Mouse (Mus musculus): Measurements from ENCODE around the gene Wdr83os.

Gene Wdr83os

DNA sequence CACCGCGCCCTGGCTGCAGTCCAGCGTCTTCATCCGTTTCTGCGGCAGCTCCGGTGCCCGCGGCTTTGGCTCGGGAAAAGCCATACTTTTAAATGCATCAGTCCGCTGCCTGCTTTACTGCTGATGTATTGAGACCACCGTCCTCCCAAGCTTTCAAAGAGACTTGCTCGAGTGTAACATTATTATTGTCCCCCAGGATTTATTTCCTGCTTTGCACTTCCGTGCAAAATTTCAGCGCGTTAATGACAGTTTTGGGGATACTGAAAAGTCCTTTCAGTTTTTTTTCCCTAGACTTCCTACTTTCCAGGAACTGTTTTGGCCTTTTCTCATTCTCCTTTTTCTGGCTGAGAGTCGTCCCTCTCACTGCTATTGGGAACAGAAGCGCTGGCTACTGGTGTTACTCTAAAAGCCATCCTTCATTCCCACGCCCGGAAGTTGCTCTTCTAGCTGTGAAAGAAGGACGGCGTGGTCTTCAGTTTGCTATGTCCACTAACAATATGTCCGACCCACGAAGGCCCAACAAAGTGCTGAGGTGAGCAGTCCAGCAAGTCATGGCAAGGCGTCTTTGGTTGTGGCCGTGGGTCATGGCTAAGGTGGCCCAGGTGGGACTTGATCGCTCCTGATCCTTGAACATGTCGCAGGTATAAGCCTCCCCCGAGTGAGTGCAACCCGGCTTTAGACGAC, at the start of gene Wdr83os:
Wdr83os (plus strand) TSS at position 209 of the 684 bp plus-strand sequence.
- peak; percentile 71 to 77 for DNase-seq

DNA sequence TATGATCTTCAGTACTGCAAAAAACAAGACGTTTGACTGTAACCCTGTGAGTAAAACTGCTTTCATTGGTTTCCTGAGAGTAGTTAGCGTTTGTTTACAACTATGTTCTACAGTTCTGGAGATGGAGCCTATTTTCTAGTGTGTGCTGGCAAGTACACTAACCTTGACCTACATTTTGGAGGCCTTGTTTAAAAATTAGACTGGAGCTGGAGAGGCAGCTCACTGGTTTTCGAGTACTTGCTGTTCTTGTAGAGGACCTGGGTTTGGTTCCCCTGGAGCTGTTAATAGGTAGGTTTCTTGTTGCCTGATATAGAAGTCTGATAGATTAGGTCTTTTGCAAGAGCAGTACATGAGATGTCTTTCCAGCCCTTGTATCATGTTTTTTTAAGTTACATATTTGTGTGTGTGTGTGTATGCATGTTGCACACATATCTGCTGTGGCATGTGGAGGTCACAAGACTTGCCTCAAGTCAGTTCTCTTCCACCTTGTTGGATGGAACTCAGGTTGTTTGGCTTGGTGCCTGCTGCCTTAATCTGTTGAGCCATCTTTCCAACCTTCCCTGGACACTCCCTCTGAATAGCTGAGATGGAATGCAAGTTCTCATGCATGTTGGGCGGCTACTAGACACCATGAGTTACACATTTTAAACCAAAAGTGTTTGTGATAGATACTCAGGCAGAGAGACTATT, 47.8 kb upstream of the Wdr83os start:
- no peak for DNase-seq

DNA sequence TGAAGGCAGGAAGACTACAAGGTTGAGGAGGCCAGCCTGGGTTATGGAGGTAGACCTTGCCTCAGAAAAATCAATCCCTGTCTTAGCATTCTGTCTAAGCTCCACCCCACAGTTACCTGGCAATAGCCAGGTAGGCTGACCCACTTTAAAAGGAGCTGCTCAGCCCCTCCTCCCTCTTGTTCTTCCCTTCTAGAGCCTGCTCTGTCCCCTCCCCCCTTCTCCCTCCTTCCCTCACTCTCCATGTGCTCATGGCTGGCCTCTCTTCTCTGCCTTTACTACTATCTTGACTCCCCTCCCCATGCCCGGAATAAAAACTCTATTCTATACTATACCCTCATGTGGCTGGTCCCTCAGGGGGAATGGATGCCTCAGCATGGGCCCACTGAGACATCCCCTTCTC, 46.7 kb upstream of the Wdr83os start:
- no peak for DNase-seq

DNA sequence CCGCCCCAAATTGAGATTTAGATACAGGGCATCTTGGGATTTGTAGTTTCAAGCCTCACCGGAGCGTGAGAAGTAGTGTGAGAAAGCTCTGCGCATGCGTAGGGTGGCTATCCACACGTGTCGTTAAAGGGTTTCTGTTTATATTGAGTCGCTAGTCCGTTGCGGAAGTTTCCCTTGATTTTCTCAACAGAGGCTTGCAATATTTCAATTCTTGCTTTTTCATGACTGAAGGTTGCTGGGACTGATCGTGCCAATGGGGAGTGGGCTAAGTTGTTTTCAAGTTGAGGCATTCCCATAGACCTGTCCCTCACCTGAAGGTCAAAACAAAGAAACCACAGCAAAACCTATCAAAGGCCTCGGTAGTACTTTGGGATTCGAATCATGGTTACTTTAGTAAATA, 45.8 kb upstream of the Wdr83os start:
- peak; percentile 83 for DNase-seq

DNA sequence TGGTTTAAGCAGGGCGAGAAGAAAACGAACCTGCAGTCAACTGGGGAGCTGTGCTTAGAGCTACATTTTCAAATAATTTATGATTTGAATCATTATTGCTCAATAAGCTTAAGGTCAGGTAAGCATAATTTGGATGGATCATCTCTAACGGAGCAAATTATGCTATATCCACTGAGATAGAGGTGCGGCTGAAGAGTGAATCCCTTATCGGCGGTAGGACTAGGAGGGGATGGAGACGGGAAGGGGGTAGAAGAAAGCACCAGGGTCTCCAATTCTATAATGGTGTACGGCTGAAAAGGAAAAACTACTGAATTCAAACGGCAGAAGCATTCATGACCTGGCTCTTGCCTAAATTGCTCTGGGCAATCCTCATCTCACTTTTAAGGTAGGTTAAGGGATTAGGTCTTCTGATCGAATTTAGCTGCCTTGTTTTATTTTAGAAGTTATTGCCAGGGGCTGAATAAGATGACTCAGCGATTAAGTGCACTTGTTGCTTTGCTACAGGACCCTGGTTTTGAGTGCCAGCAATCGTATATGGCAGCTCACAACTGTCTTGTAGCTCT, 45.3 kb upstream of the Wdr83os start:
- peak in 1 of 2 experiments; percentile 26 for DNase-seq

DNA sequence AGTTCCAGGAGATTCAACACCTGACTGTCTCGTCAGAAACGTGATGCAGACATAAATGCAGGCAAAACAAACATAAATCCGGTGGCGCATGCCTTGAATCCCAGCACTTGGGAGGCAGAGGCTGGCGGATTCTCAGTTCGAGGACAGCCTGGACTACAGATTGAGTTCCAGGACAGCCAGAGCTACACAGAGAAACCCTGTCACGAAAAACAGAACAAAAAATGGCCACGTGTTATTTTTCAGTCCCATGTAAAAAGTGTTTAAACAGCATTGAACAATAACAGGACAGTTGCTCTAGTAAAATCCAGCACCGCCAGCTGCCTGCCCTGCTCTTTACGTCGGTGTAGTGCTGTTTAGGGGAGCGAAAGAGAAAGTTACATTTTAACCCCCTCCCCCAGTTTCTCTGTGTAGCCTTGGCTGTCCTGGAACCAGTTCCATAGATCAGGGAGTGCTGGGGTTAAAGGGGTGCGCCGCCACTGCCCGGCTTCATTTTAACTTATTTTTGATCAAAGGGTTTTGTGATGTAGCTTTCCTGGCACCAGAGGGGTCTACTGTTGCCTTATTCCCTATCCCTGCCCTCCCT, 44.7 kb upstream of the Wdr83os start:
- DNase-seq = peak in 1 of 2 experiments; percentile 40

DNA sequence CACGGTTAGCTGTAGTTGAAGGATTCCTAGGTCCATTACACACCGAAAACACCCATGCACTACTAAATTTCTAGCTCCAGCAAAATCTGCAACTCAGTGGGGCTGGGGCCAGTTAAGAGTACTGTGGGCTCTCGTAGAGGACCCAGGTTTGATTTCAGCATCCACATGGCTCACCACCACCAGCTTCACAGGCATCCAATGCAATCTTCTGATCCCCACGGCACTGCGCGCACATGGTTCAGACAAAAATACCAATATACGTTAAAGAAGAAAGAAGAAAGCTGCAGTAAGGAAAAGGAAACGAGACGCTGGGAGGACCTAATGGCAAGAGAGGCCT, 44.2 kb upstream of the Wdr83os start:
- DNase-seq = no peak

DNA sequence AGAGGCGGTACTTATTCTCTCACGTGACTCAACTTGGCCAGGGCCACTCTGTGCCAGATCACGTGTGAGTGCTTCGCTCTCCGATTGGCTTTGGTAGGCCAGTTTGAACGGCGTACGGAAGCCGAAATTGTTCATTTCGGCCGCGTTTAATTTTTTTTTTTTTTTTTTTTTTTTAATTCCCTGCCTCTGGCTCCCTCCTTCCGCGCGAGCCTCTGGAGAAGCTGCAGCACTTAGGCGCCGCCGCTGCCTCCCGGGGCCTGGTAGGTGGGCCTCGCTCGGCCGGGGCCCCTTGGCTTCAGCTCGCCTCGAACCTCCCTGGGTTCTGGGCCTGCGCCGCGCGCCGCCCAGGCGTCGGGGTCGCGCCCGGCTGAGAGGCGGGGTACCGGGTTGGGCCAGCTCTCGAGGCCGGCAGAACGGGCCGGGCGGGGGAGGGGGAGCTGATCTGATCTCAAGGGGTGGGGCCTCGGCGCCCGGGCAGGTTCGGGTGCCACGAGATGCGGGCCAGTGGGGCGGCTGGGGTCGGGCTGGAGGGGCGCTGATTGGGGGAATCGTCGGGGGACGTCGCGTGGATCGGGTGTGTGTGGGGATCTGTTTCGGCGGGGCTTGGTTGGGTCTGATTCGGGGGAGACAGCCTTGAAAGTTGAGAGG, 43.7 kb upstream of the Wdr83os start, which contains the start of gene Tnpo2:
Tnpo2 (plus strand) TSS at position 198 of the 648 bp plus-strand sequence.
- DNase-seq = peak; percentile 95 to 96

DNA sequence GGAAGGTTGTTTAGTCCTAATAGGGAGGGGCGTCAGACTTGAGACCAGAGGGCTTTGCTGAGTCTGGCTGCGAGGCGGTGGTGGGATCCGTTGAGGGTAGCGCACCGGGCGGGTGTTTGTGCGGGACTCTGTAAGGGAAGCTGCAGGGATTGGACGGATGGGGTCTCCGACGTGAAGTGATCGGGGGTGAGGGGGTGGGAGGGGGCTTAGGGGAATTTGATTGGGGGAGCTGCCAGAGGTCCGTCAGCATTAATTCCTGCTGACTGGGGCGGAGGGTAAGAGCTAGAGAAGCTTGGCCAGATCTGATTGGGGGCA, 43.2 kb upstream of the Wdr83os start:
- DNase-seq = no peak

DNA sequence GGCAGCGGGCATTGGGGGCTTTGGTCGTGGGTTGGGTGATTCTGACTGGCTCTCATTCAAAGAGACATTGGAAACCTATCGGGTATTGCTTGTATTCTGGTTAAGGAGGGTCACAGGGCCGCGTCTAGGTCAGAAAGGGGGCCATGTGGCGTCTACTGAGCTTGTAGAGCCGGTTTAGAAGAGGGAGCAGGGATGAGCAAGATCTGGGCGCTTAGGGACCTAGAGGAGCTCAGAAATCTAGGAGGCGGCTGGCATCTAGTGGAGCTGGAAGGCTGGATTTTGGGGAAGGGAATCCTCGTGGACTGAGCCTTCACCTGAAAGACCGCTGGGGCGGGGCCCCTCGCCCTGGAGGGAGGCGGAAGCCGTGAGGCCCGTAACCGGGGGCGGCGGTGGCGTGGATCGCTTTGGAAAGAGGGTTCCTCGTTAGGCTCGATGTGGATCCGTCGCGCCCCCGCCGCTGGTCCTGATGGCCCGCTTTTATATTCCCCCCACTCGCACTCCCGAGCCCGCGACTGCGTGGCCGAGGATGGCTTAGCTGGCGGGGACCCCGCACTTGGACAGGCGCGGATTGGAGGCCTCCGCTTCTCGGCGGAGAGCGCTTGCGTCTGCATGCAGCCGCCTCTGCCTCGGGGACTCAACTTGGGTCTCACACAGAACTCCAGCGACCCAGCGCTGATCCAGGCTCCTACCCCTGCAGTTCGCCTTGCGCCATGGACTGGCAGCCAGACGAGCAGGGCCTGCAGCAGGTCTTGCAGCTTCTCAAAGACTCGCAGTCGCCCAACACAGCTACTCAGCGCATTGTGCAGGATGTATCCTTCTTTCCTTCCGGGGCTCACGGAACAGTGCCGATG, 42.6 kb upstream of the Wdr83os start:
- DNase-seq = peak; percentile 57 to 66

DNA sequence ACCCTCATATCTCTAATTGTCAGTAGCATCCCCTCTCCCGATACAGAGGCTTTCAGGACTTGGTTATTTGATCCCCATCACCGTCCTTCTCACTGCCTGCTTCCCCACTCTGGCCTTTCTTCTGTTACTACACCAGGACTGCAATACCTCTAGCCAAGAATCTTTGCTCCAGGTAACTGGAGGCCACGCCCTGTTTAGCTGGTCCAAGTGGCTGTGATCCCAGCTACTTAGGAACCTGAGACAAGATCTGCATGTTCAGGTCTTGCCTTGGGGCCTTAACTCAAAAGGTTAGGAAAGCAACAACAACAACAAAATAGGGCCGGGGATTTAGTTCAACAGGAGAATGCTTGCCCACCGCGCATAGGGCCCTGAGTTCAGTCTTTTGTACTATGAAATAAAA, 36.9 kb upstream of the Wdr83os start:
- DNase-seq = no peak

DNA sequence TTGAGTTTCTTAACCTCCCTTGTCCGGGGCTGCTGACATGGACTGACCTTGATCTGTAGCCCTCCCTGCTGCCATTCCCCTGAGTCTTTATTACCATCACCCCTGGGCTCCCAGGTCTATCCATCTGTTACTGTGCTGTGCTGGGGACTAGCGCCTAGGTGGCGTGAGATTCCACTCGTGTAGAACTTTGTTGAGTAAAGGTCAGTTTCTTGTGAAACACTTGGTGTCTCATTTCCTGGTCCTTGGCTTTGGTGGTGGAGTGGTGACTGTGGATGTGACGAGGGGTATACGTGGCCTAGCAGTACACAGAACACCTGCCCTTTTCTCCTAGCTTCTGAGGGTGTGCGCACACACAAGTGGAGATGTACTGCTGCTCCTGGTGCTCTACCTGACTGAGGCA, 23.2 kb upstream of the Wdr83os start:
- DNase-seq = no peak

DNA sequence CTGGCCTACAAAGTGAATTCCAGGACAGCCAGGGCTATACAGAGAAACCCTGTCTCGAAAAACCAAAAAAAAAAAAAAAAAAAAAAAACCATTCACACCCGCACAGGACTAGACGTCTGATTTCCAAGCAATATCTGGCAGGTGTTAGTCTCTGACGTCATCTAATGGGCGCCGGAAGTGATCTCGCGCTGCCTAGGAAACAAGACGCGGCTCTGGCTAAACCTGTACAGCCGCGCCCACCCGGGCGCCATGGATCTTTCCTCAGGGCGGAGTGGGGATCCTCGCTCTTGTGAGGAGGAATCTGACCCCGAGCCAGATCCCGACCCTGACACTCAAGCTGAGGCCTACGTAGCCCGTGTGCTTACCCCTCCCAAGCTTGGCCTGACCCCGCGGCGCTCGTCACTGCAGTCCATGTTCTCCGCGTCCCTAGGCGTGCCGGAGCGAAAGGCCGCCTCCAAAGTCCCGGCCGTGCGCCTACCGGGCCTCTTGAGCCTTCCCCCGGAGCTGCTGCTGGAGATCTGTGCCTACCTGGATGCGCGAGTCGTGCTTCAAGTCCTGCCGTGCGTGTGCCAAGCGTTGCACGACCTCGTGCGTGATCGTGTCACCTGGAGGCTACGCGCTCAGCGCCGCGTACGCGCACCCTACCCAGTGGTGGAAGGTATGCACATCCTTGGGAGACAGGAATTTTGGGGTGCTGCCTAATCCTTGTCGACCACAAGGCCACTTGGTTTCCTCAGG, 20.5 kb upstream of the Wdr83os start, which contains the start of gene Fbxw9:
Fbxw9 (plus strand) TSS at position 177 of the 738 bp plus-strand sequence.
- DNase-seq = peak; percentile 95 to 97

DNA sequence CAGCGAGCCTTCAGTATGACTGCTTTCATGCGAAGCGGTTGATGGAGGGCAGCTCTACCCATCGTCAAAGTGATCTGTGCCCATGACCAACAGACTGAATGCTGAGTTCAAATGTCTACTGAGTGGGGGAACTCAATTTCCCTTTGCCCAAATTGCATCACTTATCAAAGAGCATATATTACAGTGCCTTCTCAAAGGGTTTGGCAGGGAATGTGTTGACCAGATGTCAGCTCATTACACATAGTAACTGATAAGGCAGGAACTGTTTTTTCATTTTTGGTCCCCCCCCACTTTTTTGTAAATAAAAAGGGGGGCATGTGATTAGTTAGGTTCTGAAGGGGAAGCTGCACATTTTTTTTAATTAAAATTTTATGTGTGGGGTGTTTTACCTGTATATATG, 17.9 kb upstream of the Wdr83os start:
- DNase-seq = no peak

DNA sequence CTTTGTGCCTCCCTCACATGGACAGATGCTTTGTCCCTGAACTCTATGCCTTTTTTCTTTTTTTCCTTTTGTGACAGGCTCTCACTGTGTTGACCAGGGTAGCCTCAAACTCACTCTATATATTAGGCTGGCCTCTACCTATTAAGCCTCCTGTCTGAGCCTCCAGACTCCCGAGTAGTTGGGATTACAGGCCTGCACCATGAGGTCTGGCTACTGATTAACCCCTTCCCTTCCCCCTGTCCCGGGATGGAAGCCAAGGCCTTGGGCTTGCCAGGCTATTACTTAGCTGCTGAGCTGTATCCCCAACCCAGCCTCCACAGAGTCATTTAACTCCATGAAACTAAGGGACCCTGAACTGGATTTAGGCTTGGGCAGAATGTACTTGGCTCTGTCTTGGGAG, 15.3 kb upstream of the Wdr83os start:
- no peak for DNase-seq

DNA sequence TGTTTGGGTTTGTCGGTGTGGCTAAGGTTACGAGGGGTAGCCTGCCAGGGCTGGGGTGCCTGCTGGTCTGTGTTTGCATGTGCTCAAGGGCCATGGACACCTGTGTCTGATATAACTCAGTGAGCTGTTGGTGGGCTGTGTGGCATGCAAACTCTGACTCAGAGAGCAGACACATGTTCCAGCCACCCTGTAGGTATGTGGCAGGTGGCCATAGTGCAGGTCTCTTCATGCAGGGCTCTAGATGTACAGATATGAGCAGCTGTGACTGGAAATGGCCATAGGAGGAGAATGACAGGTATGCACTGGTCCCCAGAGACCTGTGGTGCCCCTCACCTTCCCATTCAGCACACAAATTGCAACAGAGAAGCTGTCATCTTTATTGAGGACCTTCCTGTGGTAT, 13.4 kb upstream of the Wdr83os start:
- DNase-seq = no peak

DNA sequence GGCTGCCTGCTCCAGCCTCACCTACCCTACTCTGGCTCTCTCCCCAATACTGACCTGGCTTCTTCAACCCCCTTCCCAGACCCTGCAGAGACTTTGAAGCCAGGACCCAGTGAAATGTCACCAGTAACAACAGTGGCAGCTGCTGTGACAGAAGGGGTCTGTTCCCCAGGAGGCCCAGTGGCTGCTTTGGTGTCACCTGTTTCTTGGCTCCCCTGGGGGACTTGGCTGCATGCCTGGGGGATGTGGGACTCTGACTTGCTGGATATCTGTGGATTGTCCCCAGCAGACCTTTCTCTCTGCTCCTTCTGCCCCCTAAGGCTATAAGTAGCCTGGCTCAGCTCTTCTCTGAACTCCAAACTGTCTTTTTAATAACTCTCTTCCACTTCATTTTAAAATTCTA, 12.6 kb upstream of the Wdr83os start, which contains the start of gene Gm5741:
Gm5741 (minus strand) TSS at position 1 of the 400 bp plus-strand sequence.
- peak; percentile 61 for DNase-seq

DNA sequence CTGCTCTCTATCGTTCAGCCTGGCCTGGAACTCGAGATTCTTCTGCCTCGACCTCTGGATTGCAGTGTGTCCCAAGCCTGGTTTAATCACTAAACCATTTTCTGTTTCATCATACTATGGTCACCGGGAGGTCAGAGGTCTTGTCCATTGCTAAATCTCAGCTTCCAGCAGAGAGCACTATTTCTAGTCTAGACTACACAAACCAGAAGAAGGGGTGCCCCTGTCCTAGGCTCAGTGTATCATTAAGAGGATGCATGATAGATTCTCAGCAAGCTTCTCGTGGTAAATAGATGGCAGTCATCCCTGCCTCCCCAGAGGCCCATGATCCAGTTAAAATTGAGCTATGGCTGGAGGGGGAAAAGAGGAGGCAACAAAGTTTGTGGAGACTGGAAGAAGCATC, 9.5 kb upstream of the Wdr83os start:
- peak in 1 of 2 experiments; percentile 37 for DNase-seq

DNA sequence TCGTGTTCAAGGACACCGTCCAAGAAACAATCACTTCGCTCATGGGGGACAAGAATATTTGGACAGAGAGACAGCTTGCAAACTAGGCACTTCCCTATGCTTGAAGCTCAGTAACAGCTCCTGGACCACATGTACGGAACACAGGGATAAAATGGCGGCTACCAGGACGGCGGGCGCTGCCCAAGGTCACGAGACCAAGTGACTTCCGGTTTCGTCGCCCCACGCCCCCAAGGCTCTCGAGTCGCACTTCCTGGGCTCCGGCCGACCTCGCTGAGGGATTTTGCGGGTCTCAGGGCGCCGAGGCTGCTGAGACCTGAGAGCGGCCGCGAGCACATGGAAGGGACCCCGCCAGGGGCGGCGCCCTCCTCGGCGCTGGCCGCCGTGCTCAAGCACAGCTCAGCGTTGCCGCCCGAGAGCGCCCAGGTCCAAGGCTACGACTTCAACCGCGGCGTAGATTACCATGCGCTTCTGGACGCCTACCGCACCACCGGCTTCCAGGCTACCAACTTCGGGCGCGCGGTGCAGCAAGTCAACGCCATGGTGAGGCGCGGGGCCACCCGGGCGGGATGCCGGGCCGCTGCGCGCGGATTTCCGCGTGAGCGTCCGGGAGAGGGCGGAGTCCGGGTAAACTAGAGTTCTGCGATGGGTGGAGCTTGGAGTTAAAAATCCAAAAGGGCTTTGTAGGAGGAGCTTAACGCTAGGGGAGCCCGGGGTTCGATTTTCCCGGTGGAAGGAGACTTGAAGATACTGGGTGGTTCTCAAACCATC, 8.8 kb upstream of the Wdr83os start, which contains the start of gene Dhps:
Dhps (plus strand) TSS at position 244 of the 768 bp plus-strand sequence.
- DNase-seq = peak; percentile 94 to 95

DNA sequence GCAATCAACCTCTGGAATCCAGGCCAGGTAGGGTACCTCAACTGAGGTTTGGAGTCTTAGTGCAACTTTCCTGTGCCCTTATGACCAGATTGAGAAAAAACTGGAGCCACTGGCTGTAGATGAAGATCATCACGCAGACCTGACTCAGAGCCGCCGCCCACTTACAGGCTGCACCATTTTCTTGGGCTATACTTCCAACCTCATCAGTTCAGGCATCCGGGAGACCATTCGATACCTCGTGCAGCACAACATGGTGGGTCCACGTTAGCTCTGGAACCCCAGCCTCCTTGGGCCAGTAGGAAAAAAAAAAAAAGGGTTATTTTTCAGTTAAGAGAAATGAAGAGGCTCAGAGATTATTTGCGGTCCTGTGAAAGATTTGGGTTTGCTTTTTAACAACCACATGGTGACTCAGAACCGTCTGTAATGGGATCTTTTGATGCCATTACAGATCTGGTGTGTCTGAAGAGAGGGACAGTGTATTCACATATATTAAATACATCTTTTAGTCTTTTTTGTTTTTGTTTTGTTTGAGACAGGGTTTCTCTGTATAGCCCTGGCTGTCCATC, 8.1 kb upstream of the Wdr83os start:
- DNase-seq = no peak
